Mouse (Mus musculus): ENCODE results near the gene Tnfrsf23.
A peak's percentile ranks its signal among the peaks of the same experiment; 100 is the strongest.
"Not testable (repeated sequence)": the region's sequence is repeated elsewhere in the genome, so short reads cannot be mapped to it uniquely, and the experiment has no call there.

Gene Tnfrsf23

DNA sequence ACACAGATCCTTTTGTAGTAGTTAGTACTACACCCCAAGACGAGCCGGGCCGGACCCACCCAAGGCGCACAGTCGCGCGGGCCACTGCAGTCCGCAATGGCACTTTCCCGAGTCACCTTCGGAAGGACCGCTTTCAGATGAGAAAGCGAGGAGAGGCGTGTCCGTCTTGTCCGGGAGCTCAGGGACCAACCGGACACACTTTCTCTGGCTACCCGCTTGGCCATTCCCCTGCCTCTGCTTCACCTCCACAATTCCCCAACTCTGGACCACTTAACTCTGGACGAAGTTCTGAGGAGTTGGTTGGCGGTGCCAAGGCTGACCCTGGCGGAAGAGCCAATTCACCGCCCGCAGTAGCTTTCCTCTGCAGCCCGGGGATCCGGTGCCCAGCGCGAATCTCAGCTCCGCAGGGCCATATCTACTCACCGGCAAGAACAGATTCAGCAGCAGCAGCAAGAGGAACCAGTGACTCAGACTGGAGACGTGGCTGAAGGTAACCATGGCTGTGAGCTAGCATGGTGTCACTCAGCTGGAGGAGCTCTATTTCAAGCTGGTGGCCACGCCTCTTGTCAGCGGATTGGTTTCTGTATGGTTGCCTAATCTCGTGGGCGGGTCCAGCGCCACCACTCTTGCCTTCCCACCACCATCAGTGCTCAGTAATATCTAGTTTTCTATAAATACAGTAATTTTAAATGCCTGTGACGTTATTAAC, at the start of gene Tnfrsf23:
Tnfrsf23 (minus strand) TSS at position 514 of the 709 bp plus-strand sequence.
- peak; percentile 75 to 80 for DNase-seq (ENCODE audit: low spot score in 2 of 2)

DNA sequence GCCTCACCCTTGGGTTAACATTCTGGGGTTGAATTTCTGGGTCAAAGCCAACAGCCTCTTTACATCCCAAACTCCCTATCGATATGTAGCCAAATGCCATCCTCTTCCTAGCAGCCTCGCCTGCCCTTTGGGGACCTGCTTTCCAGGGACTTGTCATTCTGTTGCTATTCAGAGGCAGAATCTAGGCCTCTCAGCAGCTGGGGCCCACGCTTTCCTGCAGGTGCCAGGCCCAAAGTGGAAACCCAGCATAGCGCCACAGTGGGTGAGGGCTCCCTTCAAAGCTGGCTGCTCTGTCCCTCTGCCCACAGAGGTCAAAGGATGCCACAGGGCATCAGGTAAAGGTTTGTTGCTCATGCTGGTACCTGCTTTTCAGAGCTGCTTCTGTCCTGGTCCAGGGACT, 48.1 kb upstream of the Tnfrsf23 start:
- no peak for DNase-seq (ENCODE audit: low spot score in 2 of 2)

- peak; percentile 54 to 59 for DNase-seq (ENCODE audit: low spot score in 2 of 2)
Observed at GRCm38 (mm10) chr7:143729886-143730285, 44.2 kb upstream of the Tnfrsf23 start.

DNA sequence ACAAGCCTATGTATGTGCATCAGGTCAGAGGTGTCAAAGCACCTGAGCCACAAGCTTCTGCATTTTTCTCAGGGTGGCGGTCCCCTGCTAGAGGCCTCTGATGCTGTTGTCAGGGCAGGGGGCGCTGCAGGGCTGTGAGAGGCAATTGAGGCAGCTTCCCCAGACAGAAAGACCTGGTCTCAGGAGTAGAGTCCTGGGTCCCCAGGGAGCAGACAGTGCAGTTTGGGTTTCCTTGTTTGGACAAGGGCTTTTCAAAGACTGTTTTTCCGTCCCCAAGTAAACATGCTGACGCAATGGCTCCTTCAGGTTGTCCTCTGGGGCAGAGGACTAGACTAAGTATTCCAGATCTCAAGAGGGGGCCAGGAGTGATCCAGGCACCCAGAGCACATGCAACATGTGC, 40.7 kb upstream of the Tnfrsf23 start:
- no peak for DNase-seq (ENCODE audit: low spot score in 2 of 2)

- no peak for DNase-seq (ENCODE audit: low spot score in 2 of 2)
Observed at GRCm38 (mm10) chr7:143723841-143724240, 38.2 kb upstream of the Tnfrsf23 start.

GRCm38 (mm10) chr7:143722646-143723045, 37.0 kb upstream of the Tnfrsf23 start:
- no peak for DNase-seq (ENCODE audit: low spot score in 2 of 2)

GRCm38 (mm10) chr7:143717811-143718210, 32.1 kb upstream of the Tnfrsf23 start:
- no peak for DNase-seq (ENCODE audit: low spot score in 2 of 2)

DNA sequence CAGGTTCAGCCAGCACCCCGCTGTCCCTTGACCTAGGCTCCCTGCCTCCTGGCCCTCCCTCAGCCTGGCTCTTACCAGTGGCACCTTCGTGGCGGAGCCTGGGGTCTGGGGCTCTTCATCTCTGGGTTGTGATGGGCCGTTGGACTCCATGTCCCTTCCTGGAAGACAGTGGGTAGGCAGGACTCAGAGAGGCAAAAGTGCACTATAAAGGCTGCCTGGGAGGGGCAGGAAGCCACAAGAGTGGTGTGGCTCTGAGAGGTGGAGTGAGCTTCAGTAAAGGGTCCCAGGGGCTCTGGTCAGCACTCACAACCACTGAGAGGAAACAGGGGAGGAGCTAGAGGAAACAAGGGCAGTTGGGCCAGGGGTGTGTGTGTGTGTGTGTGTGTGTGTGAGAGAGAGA, 27.7 kb upstream of the Tnfrsf23 start:
- DNase-seq (ENCODE audit: low spot score in 2 of 2) = no peak

- no peak for DNase-seq (ENCODE audit: low spot score in 2 of 2)
Observed at GRCm38 (mm10) chr7:143712771-143713348, 27.2 kb upstream of the Tnfrsf23 start.

- no peak for DNase-seq (ENCODE audit: low spot score in 2 of 2)
Observed at GRCm38 (mm10) chr7:143712023-143712422, 26.4 kb upstream of the Tnfrsf23 start.

DNA sequence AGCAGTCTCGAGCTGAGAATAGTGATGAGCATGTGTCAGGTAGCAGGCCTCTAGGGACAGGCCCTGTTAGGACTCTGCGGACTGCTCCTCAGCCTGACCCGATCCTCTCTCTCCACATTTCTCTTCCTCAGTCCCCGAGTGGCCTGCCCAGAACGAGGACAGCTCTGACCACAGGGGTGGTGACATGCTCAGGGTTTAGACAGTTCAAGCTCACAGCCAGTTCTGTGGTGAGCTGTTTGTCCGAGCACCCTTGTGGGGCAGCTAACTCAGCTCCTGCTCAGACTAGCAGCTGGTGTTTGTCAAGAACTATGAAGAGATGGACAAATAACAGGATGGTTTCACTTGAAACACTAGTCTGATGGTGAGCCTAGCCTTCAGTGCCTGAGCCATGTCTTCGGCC, 25.7 kb upstream of the Tnfrsf23 start:
- no peak for DNase-seq (ENCODE audit: low spot score in 2 of 2)

- DNase-seq (ENCODE audit: low spot score in 2 of 2) = no peak
Observed at GRCm38 (mm10) chr7:143709395-143709794, 23.7 kb upstream of the Tnfrsf23 start.

GRCm38 (mm10) chr7:143706697-143707438, 21.2 kb upstream of the Tnfrsf23 start:
- DNase-seq (ENCODE audit: low spot score in 2 of 2) = peak; percentile 82 to 93

DNA sequence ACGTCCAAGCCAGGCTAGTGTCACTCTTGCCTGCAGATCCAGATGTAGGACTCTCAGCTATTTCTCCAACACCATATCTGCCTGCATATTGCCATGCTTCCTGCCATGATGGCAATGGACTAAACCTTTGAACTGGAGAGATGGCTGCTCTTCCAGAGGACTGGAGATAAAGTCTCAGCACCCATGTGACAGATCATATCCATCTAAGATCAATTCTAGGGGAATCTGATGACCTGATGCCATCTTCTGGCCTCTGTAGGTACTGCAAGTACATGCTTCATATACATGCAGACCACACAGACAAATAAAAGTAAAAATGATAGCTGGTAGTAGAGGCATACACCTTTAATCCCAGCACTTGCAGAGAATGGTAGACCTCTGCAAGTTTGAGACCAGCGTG, 10.5 kb upstream of the Tnfrsf23 start:
- DNase-seq (ENCODE audit: low spot score in 2 of 2) = no peak

DNA sequence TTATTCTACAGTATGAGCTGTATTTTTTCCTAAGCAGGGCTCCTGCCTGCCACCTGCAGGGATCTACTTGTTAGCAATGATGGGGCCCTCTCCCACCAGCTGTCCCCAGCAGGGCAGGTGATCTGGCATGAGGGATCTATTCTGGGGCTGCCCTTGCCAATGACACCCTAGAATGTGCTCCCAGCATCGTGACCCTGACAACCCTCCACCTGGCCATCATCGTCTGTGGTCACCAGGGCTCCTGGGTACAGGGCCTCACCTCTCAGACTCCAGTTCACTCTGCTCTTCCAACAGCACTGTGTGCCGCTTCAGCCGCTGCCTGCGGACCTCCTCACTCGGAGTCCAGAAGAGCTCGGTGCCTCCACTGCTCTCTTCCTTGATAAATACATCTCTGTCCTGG, 8.9 kb upstream of the Tnfrsf23 start:
- no peak for DNase-seq (ENCODE audit: low spot score in 2 of 2)

- DNase-seq (ENCODE audit: low spot score in 2 of 2) = no peak
Observed at GRCm38 (mm10) chr7:143692746-143693510, 7.3 kb upstream of the Tnfrsf23 start.

- DNase-seq (ENCODE audit: low spot score in 2 of 2) = no peak
Observed at GRCm38 (mm10) chr7:143691909-143692308, 6.2 kb upstream of the Tnfrsf23 start.

- no peak for DNase-seq (ENCODE audit: low spot score in 2 of 2)
Observed at GRCm38 (mm10) chr7:143691181-143691580, 5.5 kb upstream of the Tnfrsf23 start.

DNA sequence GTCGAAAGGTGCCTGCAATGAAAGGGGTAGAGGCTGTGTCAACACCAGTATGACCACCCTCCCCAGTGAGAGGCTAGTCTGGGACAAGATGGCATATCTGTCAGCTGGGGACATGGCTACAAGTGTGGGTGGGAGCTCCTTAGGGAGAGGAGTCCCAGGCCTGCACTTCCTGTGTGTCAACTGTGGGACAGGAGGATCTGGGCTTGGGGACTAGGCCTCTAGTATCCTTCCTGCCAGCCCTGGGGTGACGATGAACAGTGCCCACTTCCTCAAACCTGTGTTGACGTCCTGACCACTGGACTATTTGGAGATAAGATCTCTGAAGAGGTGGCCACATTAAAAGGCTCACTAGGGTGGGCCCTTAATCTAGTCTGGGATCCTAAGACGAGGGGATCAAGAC, 4.3 kb upstream of the Tnfrsf23 start:
- no peak for DNase-seq (ENCODE audit: low spot score in 2 of 2)

DNA sequence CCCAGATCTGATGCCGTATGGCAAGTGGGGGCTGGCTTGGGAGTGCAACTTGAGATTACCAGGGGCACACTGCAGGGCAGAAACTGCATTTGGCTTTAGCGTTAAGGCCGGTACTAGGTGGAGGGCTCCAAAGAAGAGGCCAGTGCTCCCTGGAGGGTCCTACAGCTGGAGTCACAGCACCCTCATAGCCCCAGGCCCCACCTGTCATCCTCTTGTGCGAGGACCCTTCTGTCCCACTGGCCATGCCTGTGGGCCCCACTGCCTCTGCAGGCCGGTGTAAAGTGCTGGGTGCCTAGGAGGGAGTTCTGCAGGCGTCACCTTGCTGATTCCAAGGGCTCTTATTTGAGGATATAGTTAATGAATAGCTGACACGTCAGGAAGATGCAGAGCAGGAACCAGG, 3.8 kb upstream of the Tnfrsf23 start:
- no peak for DNase-seq (ENCODE audit: low spot score in 2 of 2)

DNA sequence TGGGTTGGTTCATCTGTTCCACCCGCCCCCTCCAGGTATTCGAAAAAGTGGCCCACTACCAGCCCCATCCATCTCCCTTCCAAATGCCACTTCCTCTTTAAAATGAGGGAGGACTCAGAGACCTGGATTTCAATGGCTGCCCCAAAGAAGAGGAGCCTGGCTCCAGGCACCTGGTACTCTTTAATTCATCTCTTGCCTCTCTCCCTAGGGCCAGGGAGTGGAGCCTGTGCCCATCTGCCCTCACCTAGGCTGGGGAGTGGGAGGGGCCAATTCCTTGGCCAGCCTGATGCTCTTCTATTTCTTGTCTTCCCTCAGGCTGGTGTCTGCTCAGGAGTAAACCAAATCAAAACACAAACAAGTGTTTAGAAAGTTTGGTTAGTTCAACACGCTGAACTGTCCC, 1.0 kb upstream of the Tnfrsf23 start:
- DNase-seq (ENCODE audit: low spot score in 2 of 2) = not testable (repeated sequence)

- not testable (repeated sequence) for DNase-seq (ENCODE audit: low spot score in 2 of 2)
Observed at GRCm38 (mm10) chr7:143686191-143686590, 519 bp upstream of the Tnfrsf23 start.
